In the genomic region with DNA sequence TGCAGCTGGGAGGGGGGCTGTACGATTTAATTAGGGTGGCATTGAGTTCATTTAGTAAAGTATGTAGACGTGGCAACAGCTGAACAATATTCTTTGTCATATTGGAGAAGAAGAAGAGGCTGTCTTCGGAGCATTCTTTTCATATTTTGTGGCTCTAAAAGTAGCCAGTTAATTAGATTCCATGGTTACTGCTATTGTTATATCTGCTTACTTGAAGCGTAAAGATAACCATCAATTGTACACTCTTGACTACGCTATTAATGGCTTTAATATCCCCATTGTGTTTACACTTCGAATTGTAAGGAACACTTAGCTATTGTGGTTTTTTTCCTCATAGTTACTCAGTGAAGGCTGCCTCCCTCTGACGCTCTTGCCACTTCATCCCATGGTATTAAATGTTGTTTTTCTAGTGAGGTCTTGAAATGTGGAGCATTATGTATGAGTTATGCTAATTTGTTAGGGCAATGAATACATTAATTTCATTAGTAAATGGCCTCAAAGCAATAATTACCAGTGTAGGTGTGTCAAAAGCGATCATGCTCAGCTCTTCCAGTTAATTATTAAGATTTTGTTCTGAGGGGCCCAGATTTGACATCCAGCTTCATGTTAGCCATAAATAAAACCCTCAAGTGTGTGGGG, we compare ENCODE assay signal across 21 mouse cellular contexts.
DNase-seq lines count a peak whose midpoint lies in the region; ATAC-seq and TF ChIP-seq lines count a peak whose summit lies in the region.
"Had no signal": no experiment of that assay in that cellular context is flagged by ENCODE, and none has a peak within 500 bp of the region (broad histone marks: within the 10 kb centered on the region; RNA-seq: fewer than 3 reads in every experiment).

No protein-coding gene starts in this region.

- WGBS in forebrain, embryonic 14.5 days: 14% methylated on average over 8 of the region's 8 CpGs
- 33% methylated on average over 8 of the region's 8 CpGs for WGBS in forebrain, embryonic 11.5 days
- 51% methylated on average over 8 of the region's 8 CpGs for WGBS in midbrain, embryonic 12.5 days
- WGBS in midbrain, embryonic 11.5 days: 67% methylated on average over 8 of the region's 8 CpGs
- 36% methylated on average over 8 of the region's 8 CpGs for WGBS in midbrain, embryonic 16.5 days

- H3K4me3 ChIP-seq in forebrain, embryonic 14.5 days (ENCODE audit: low read depth, low read length): no peak overlapping the region
- H3K4me3 ChIP-seq in forebrain, embryonic 11.5 days (ENCODE audit: low read depth, low read length): no peak overlapping the region
- no peak overlapping the region for H3K4me3 ChIP-seq in midbrain, embryonic 12.5 days
- no peak overlapping the region for H3K4me3 ChIP-seq in midbrain, embryonic 11.5 days (ENCODE audit: low read depth, low read length)
- no peak overlapping the region for H3K4me3 ChIP-seq in midbrain, embryonic 16.5 days (ENCODE audit: low read depth, low read length)
- H3K4me3 ChIP-seq: embryonic facial prominence, embryonic 13.5 days; heart, adult 2 months; heart, embryonic 15.5 days; hindbrain, embryonic 13.5 days had no signal

- H3K9me3 ChIP-seq in forebrain, embryonic 14.5 days (replicated peaks; ENCODE audit: control insufficient read depth, low read length): no peaks in the 10 kb centered on the region
- H3K9me3 ChIP-seq in forebrain, embryonic 11.5 days (ENCODE audit: control insufficient read depth, low read length): no peaks in the 10 kb centered on the region
- H3K9me3 ChIP-seq in midbrain, embryonic 12.5 days: no peaks in the 10 kb centered on the region
- no peaks in the 10 kb centered on the region for H3K9me3 ChIP-seq in midbrain, embryonic 11.5 days (ENCODE audit: control insufficient read depth, low read length)
- H3K9me3 ChIP-seq in midbrain, embryonic 16.5 days (replicated peaks; ENCODE audit: control insufficient read depth, low read length, poor library complexity, severe bottlenecking): no peaks in the 10 kb centered on the region
- H3K9me3 ChIP-seq: embryonic facial prominence, embryonic 13.5 days; heart, embryonic 15.5 days; hindbrain, embryonic 13.5 days had no signal

- POLR2A ChIA-PET in Patski (lab: Charles Lee): interaction anchor here (1.4 kb wide), 1 partner anchor 10 kb away, joined by 3 read pairs; no protein-coding TSS in a partner anchor

- no peak overlapping the region for H3K4me2 ChIP-seq in forebrain, embryonic 14.5 days (ENCODE audit: low read length)
- no peak overlapping the region for H3K4me2 ChIP-seq in forebrain, embryonic 11.5 days (ENCODE audit: low read depth, low read length, severe bottlenecking)
- H3K4me2 ChIP-seq in midbrain, embryonic 12.5 days (replicated peaks): no peak overlapping the region
- no peak overlapping the region for H3K4me2 ChIP-seq in midbrain, embryonic 11.5 days
- no peak overlapping the region for H3K4me2 ChIP-seq in midbrain, embryonic 16.5 days (ENCODE audit: low read length)
- H3K4me2 ChIP-seq: embryonic facial prominence, embryonic 13.5 days; heart, embryonic 11.5 days; heart, embryonic 15.5 days; hindbrain, embryonic 13.5 days had no signal

- no peak for TF ChIP-seq CTCF in Patski (IDR thresholded peaks at IDR 0.05)

- H3K27ac ChIP-seq in forebrain, embryonic 14.5 days (ENCODE audit: low read depth, low read length): no peak overlapping the region
- no peak overlapping the region for H3K27ac ChIP-seq in forebrain, embryonic 11.5 days (ENCODE audit: low read depth, low read length)
- no peak overlapping the region for H3K27ac ChIP-seq in midbrain, embryonic 12.5 days (replicated peaks)
- no peak overlapping the region for H3K27ac ChIP-seq in midbrain, embryonic 11.5 days (ENCODE audit: low read depth, low read length)
- H3K27ac ChIP-seq in midbrain, embryonic 16.5 days (ENCODE audit: low read length): no peak overlapping the region
- H3K27ac ChIP-seq: embryonic facial prominence, embryonic 13.5 days; heart, adult 2 months; heart, embryonic 15.5 days; hindbrain, embryonic 13.5 days; hindbrain, postnatal 0 days had no signal

- no peak overlapping the region for H3K9ac ChIP-seq in forebrain, embryonic 14.5 days (ENCODE audit: low read length)
- H3K9ac ChIP-seq in forebrain, embryonic 11.5 days (ENCODE audit: low read length): no peak overlapping the region
- no peak overlapping the region for H3K9ac ChIP-seq in midbrain, embryonic 12.5 days (replicated peaks)
- no peak overlapping the region for H3K9ac ChIP-seq in midbrain, embryonic 11.5 days (ENCODE audit: low read length)
- no peak overlapping the region for H3K9ac ChIP-seq in midbrain, embryonic 16.5 days (ENCODE audit: low read depth, low read length)
- H3K9ac ChIP-seq: embryonic facial prominence, embryonic 13.5 days; heart, embryonic 15.5 days; hindbrain, embryonic 13.5 days had no signal

- H3K4me1 ChIP-seq in forebrain, embryonic 14.5 days (ENCODE audit: control insufficient read depth, insufficient read depth, low read length): peaks cover 3% of the 10 kb centered on the region; the same call in 1 of the 2 replicates
- peaks cover 2% of the 10 kb centered on the region; the same call in 1 of the 2 replicates for H3K4me1 ChIP-seq in forebrain, embryonic 11.5 days (replicated peaks; ENCODE audit: control insufficient read depth, insufficient read depth, low read length)
- peaks cover 8% of the 10 kb centered on the region; the same call in 1 of the 2 replicates for H3K4me1 ChIP-seq in midbrain, embryonic 12.5 days
- no peaks in the 10 kb centered on the region for H3K4me1 ChIP-seq in midbrain, embryonic 11.5 days (ENCODE audit: control insufficient read depth, insufficient read depth, low read length)
- peaks cover 2% of the 10 kb centered on the region; the same call in 1 of the 2 replicates for H3K4me1 ChIP-seq in midbrain, embryonic 16.5 days (ENCODE audit: control insufficient read depth, insufficient read depth, low read length)
- H3K4me1 ChIP-seq: heart, embryonic 15.5 days had no signal

- peak; percentile 46 for ATAC-seq in forebrain, embryonic 14.5 days
- no peak for ATAC-seq in forebrain, embryonic 11.5 days (replicated peaks; ENCODE audit: low FRiP score)
- ATAC-seq in midbrain, embryonic 12.5 days (ENCODE audit: low FRiP score, low read depth): 0 out of 2 replicates have a peak, but pooled peaks have one; percentile 34
- no peak for ATAC-seq in midbrain, embryonic 11.5 days (ENCODE audit: low FRiP score)
- peak; percentile 63 for ATAC-seq in Patski
- ATAC-seq in midbrain, embryonic 16.5 days: peak; percentile 62; the same call in 1 of the 2 replicates
- ATAC-seq: hindbrain, postnatal 0 days had no signal

- H3K36me3 ChIP-seq in forebrain, embryonic 14.5 days (ENCODE audit: control insufficient read depth, insufficient read depth, low read length): no peaks in the 10 kb centered on the region
- no peaks in the 10 kb centered on the region for H3K36me3 ChIP-seq in forebrain, embryonic 11.5 days (ENCODE audit: control insufficient read depth, insufficient read depth, low read length)
- no peaks in the 10 kb centered on the region for H3K36me3 ChIP-seq in midbrain, embryonic 12.5 days
- no peaks in the 10 kb centered on the region for H3K36me3 ChIP-seq in midbrain, embryonic 11.5 days (ENCODE audit: control insufficient read depth, insufficient read depth, low read length)
- no peaks in the 10 kb centered on the region for H3K36me3 ChIP-seq in midbrain, embryonic 16.5 days (ENCODE audit: control insufficient read depth, insufficient read depth, low read length)
- H3K36me3 ChIP-seq: embryonic facial prominence, embryonic 13.5 days; heart, embryonic 15.5 days; hindbrain, embryonic 13.5 days had no signal

- peak; percentile 13 for DNase-seq in forebrain, embryonic 14.5 days (ENCODE audit: low spot score)
- DNase-seq in forebrain, embryonic 11.5 days (ENCODE audit: low spot score): no peak
- DNase-seq in midbrain, embryonic 11.5 days (ENCODE audit: low spot score, missing footprints): no peak
- peak; percentile 34 for DNase-seq in Patski (ENCODE audit: low read depth, low spot score)
- DNase-seq in urinary bladder, postnatal 4 days (ENCODE audit: low spot score in 2 of 2): no peak
- no peak for DNase-seq in layer of hippocampus, postnatal 14 days (ENCODE audit: low spot score in 2 of 2)
- DNase-seq: adrenal gland, adult 8-10 months; adrenal gland, postnatal 36 days; cerebellum, adult 11-12 months; cerebellum, adult 9-10 months; cerebellum, postnatal 25 days; heart, adult 2 months; heart, postnatal 14 days had no signal

- H3K27me3 ChIP-seq in forebrain, embryonic 14.5 days (replicated peaks; ENCODE audit: control insufficient read depth, insufficient read depth, low read length): no peaks in the 10 kb centered on the region
- H3K27me3 ChIP-seq in forebrain, embryonic 11.5 days (ENCODE audit: control insufficient read depth, insufficient read depth, low read length): no peaks in the 10 kb centered on the region
- no peaks in the 10 kb centered on the region for H3K27me3 ChIP-seq in midbrain, embryonic 12.5 days
- H3K27me3 ChIP-seq in midbrain, embryonic 11.5 days (ENCODE audit: control insufficient read depth, insufficient read depth, low read length): no peaks in the 10 kb centered on the region
- H3K27me3 ChIP-seq in Patski: no peaks in the 10 kb centered on the region
- no peaks in the 10 kb centered on the region for H3K27me3 ChIP-seq in midbrain, embryonic 16.5 days (ENCODE audit: control insufficient read depth, insufficient read depth, low read depth, low read length)
- H3K27me3 ChIP-seq: CH12.LX; embryonic facial prominence, embryonic 13.5 days; heart, embryonic 15.5 days; hindbrain, embryonic 13.5 days had no signal

- in situ Hi-C loops in Patski (cut with MboI; ENCODE audit: low pct_unique_long_range_greater_than_20kb): no loop called here

- CTCF ChIA-PET in Patski (lab: Charles Lee): interaction anchor here (1.0 to 3.7 kb wide), 3 partner anchors 10 to 139 kb away, joined by 3 to 17 read pairs (median 4); no protein-coding TSS in a partner anchor

Comparison
In these comparisons a context has a peak if more than half of its experiments do, and no peak if none do; other contexts are left out.
1. ATAC-seq: peak in forebrain, embryonic 14.5 days (single experiment), midbrain, embryonic 12.5 days (single experiment), Patski (single experiment) and midbrain, embryonic 16.5 days (single experiment); none in forebrain, embryonic 11.5 days (single experiment) and midbrain, embryonic 11.5 days (single experiment).
2. DNase-seq: peak in forebrain, embryonic 14.5 days (single experiment) and Patski (single experiment); none in forebrain, embryonic 11.5 days (single experiment), midbrain, embryonic 11.5 days (single experiment), urinary bladder, postnatal 4 days (0 of 2) and layer of hippocampus, postnatal 14 days (0 of 2).